Mouse (Mus musculus) brain, embryonic 14.5 days (tissue): ENCODE data around the gene Zfp704.

Experiments
- CTCF ChIP-seq: fragments of 200-500 bp; IDR thresholded peaks from 2 replicates; pipeline ENCODE4 v1.5.1; 2012; ENCODE audit warnings: inconsistent platforms, mild to moderate bottlenecking, moderate library complexity, borderline replicate concordance; ENCODE audit not compliant: insufficient read depth, insufficient read length; ENCODE audit errors: extremely low read depth
- POLR2A ChIP-seq: fragments of 200-500 bp; IDR thresholded peaks from 2 replicates; pipeline ENCODE4 v1.6.1; 2012; ENCODE audit warnings: mild to moderate bottlenecking, inconsistent platforms, borderline replicate concordance; ENCODE audit not compliant: poor library complexity, insufficient read depth, insufficient read length, severe bottlenecking; ENCODE audit errors: extremely low read depth

- TF ChIP-seq CTCF (no peak), POLR2A (no peak)
These were observed 37.6 kb downstream of the Zfp704 start for GRCm38 (mm10) chr3:9572261-9572660.
